Mouse (Mus musculus) cerebellum, adult 2 months (tissue): Measurements from ENCODE around the gene Gsn.

Source experiments
- CTCF ChIP-seq: fragments of 200-500 bp; IDR thresholded peaks from 2 replicates; pipeline ENCODE4 v1.5.1; 2011; ENCODE audit warnings: low read depth, mild to moderate bottlenecking, control low read depth, low read length, moderate library complexity, borderline replicate concordance; ENCODE audit not compliant: insufficient read depth
- POLR2A ChIP-seq: fragments of 200-500 bp; IDR thresholded peaks from 2 replicates; pipeline ENCODE4 v1.6.1; 2011; ENCODE audit warnings: low read length, control low read depth, borderline replicate concordance; ENCODE audit not compliant: insufficient read depth

DNA sequence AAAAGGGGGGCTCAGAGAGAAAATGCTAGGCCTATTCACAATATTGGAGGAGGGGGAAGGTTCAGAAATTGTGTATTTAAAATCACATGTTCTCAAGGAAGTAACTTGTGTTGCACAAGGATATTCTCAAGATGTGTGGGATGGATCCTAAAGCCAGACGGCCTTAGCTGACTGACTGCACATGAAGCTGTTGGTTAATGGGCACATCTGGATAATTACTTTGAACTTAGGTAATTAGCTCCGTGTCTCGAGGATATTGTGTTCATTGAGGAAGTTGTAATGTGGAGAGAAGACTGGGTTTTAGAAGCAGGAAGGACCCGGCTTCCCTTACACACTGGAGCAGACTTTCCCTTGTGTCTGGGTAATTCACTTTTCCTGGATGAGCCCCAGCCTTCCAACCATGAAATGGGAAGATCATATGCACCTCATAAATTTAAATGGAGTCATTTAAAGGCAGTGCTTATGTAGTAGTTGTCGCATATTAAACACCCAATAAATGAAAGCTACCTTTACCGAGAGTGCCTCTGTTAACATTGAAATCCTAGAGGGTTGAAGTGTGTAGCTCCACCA lies 33.3 kb upstream of the Gsn start:
- TF ChIP-seq POLR2A (no peak), CTCF (no peak)
